Mouse (Mus musculus): ENCODE data around the gene Cbx3. TPM values are rescaled to one million over a fixed set of nuclear protein-coding genes. Genes with fewer than 3 reads are reported as not detected.

Gene Cbx3
- polyA plus RNA-seq, 1 experiment from 2014 or later: 791 TPM

DNA sequence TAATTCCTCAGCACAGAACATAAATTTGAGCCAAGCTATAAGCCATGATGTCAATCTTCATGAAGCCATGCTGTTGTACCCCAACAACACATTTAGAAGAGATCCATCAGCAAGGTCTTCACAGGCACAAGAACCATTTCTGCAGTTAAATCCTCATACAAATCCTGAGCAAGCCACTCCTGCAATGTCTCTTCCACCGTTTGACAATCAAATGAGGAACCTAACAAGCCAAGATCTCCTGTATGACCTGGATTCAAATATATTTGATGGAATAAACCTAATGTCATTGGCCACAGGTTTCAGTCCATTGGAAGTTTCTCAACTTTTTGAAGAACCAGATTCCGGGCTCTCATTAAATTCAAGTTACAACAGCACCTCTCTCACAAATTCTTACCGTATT is 12.9 kb upstream of the Cbx3 start:
- Histone ChIP-seq H3K4me3 (no peak overlapping the region), H3K27ac (no peak overlapping the region), H3K27me3 (no peaks in the 10 kb centered on the region), H3K4me1 (no peaks in the 10 kb centered on the region), H3K9me3 (replicated peaks) (no peaks in the 10 kb centered on the region), H3K4me2 (no peak overlapping the region), H3K9ac (no peak overlapping the region), H3K36me3 (ENCODE audit: poor library complexity, severe bottlenecking) (peaks cover 31% of the 10 kb centered on the region)
- 80% methylated on average over 3 of the region's 3 CpGs for WGBS
- no peak for ATAC-seq

DNA sequence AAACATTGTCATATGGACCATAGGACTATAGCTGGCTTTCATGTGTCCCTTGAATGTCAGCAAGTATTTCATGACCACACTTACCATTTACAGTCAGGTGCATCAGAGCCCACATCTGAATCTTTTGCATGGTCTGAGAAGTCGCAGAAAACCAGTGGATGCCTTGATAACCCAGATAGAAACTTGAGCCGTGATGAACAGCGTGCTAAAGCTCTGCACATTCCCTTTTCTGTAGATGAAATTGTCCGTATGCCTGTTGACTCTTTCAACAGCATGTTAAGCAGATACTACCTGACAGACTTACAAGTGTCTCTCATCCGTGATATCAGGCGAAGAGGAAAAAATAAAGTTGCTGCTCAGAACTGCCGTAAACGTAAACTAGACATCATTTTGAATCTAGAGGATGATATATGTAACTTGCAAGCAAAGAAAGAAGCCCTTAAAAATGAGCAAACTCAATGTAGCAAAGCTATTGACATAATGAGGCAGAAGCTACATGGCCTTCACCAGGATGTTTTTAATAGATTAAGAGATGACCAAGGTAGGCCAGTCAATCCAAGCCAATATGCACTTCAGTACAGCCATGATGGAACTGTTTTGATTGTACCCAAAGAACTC is 12.3 kb upstream of the Cbx3 start:
- H3K9ac ChIP-seq: no peak overlapping the region
- WGBS: 88% methylated on average over 8 of the region's 8 CpGs
- no peak overlapping the region for H3K4me2 ChIP-seq
- H3K36me3 ChIP-seq (ENCODE audit: poor library complexity, severe bottlenecking): peaks cover 33% of the 10 kb centered on the region
- H3K9me3 ChIP-seq (replicated peaks): no peaks in the 10 kb centered on the region
- H3K4me3 ChIP-seq: no peak overlapping the region
- H3K27ac ChIP-seq: no peak overlapping the region
- ATAC-seq: no peak
- no peaks in the 10 kb centered on the region for H3K27me3 ChIP-seq
- no peaks in the 10 kb centered on the region for H3K4me1 ChIP-seq

DNA sequence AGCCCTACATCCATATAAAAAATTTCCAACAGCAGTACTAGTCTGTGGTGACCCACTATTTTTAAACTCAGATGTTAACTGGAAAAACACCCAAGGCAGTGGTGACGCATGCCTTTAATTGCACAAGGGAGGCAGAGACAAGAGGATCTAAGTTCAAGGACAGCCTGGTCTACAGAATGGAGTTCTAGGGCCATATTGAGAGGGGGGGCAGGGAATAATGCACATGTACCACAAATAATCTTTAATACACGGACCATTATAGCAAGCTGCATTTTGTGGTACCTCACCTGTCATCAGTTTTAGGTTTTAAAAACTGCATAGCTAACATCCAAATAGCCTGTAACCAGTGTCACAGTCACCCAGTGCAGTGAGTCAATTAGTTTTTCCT is 11.2 kb upstream of the Cbx3 start:
- Histone ChIP-seq H3K27ac (no peak overlapping the region), H3K4me1 (0 out of 2 replicates have a peak, but pooled peaks cover 7% of the 10 kb centered on the region), H3K9ac (no peak overlapping the region), H3K27me3 (no peaks in the 10 kb centered on the region), H3K36me3 (ENCODE audit: poor library complexity, severe bottlenecking) (peaks cover 44% of the 10 kb centered on the region), H3K4me3 (no peak overlapping the region), H3K9me3 (replicated peaks) (no peaks in the 10 kb centered on the region), H3K4me2 (no peak overlapping the region)
- peak; percentile 28 for ATAC-seq
- 39% methylated on average over 2 of the region's 2 CpGs for WGBS

DNA sequence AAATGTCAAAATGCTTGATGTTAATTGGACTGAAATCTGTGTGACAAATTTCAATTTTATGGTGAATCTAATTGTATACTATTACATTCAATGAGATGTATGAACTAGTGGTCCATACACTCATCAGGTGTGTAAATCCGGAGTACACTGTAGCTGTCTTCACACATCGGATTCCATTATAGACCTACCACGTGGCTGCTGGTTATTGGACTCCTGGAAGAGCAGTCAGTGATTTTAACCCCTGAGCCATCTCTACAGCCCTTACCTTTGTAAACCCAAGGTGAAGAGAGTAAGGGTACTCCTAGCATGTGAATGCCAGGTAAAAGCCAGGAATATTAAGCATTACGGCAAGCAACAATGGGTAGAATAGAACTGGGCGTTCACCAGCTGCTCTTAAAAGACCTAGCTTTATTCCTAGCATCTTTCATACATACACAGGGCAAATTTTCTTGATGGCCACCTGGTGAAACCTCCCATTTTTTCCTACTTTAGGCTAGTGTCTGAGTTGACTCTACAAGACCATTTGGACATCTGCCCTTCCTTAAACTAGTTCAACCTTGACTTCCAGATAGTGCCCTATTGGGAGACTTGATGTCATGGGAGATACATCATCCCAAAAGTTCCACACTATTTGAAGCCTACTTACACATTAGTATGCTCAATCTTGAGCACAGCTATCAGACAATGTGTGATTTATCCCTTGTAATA is 10.7 kb upstream of the Cbx3 start:
- Histone ChIP-seq H3K4me3 (no peak overlapping the region), H3K4me1 (peaks cover 10% of the 10 kb centered on the region; the same call in 1 of the 2 replicates), H3K9ac (no peak overlapping the region), H3K36me3 (ENCODE audit: poor library complexity, severe bottlenecking) (peaks cover 47% of the 10 kb centered on the region), H3K27me3 (no peaks in the 10 kb centered on the region), H3K9me3 (replicated peaks) (no peaks in the 10 kb centered on the region), H3K4me2 (no peak overlapping the region), H3K27ac (no peak overlapping the region; the same call in 1 of the 2 replicates)
- 35% methylated on average over 5 of the region's 5 CpGs for WGBS
- ATAC-seq: peak; percentile 39

DNA sequence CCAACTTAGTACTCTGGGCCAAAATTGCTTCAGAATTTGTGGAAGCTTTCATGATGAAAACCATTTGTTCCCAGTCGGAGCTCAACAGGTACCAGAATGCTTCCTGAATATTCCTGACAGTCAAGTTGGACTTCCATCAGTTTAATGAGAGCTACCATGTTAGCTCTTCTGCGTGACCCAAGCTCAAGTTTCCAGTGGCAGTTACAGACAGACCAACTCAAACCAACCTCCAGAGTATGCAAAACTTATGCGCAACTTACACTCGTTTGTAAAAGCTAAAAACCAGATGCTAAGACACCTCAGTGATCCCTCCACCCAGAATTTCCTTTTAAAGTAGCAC is 10.2 kb upstream of the Cbx3 start:
- WGBS: 81% methylated on average over 4 of the region's 4 CpGs
- peak; percentile 27; the same call in 1 of the 2 replicates for ATAC-seq

DNA sequence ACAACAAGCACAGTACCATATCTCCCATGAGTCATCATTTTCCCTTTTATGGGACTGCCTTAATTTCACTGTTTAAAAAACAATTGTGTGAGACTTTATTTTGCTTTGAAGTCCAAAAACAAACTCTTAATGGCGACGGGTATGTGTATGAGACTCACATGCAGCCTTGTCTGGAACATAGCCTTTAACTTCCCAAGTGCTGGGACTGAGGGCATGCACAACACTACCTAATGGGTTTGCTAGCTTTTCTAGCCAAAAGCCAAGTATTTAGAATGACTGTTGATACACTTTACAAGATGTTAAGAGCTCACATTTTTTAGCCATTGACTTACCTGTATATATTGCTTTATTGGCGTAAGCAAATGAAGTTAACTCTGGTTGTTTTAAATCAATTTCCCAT is 9.8 kb upstream of the Cbx3 start:
- no peaks in the 10 kb centered on the region for H3K9me3 ChIP-seq (replicated peaks)
- ATAC-seq: no peak
- no peaks in the 10 kb centered on the region for H3K27me3 ChIP-seq
- no peak overlapping the region for H3K4me3 ChIP-seq
- H3K4me2 ChIP-seq: no peak overlapping the region
- no peak overlapping the region for H3K9ac ChIP-seq
- 84% methylated on average over 3 of the region's 3 CpGs for WGBS
- peaks cover 56% of the 10 kb centered on the region for H3K36me3 ChIP-seq (ENCODE audit: poor library complexity, severe bottlenecking)
- H3K4me1 ChIP-seq: peaks cover 17% of the 10 kb centered on the region
- H3K27ac ChIP-seq: no peak overlapping the region

More for the DNA sequence above, 10.2 kb upstream of the Cbx3 start:
- no peak overlapping the region for H3K4me3 ChIP-seq
- no peak overlapping the region for H3K4me2 ChIP-seq
- H3K4me1 ChIP-seq: peaks cover 13% of the 10 kb centered on the region
- H3K27me3 ChIP-seq: no peaks in the 10 kb centered on the region
- no peaks in the 10 kb centered on the region for H3K9me3 ChIP-seq (replicated peaks)
- no peak overlapping the region for H3K9ac ChIP-seq
- peaks cover 52% of the 10 kb centered on the region for H3K36me3 ChIP-seq (ENCODE audit: poor library complexity, severe bottlenecking)
- H3K27ac ChIP-seq: no peak overlapping the region

DNA sequence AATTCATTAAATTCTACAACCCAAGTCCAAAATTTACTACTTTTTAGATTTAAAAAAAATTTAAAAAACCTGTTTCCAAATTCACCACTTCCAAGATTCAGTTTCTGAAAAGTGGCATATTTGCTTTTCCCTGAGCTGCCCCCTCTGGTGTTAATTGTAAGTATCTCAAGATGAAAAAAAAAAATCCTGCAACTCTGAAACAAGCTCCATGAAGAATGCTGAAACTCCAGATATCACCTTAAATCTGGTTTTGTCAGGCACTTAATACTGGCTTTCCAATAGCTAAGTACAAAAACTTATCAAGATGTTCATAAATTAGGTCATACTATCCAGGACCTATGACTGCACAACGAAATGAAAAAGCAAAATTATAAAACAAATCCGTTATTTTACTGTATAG is 2.5 kb upstream of the Cbx3 start:
- H3K9ac ChIP-seq: peak overlapping the region; percentile 62

DNA sequence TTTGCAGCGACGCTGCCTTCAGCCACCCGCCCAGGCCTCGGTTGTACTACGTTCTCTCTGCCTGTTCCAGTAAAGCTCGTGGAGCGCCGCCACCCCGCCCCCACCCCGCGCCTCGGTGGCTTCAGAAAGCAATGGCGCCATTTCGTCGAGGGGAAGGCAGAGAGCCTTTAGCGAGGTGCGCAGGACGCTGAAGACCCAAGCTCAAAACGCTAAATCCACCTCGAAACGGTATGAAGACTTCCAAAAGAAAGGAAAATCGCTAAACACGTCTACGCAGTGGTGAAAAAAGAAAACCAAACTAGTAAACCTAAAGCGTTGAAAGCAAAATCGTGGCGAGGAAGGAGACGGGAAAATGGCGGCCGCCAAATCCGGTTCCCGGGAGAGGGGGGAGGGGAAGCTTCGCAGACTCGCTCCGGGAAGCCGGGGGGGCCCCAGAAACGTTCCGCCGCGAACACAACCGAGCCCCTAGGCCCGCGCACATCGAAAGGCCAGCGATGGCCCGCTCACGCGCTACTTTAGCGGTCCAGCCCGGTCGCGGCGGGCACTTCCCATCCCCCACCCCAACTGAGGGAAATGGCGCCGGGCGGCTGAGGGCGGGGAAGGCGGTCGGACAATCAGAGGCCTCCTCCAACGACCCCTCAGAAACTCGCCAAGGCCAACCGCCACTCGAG is 1.1 kb upstream of the Cbx3 start:
- Histone ChIP-seq H3K36me3 (ENCODE audit: poor library complexity, severe bottlenecking) (peaks cover 48% of the 10 kb centered on the region), H3K27ac (peak overlapping the region; percentile 100), H3K9ac (peak overlapping the region; percentile 100), H3K9me3 (replicated peaks) (no peaks in the 10 kb centered on the region), H3K4me2 (peak overlapping the region; percentile 87), H3K4me1 (peaks cover 52% of the 10 kb centered on the region), H3K27me3 (no peaks in the 10 kb centered on the region), H3K4me3 (peak overlapping the region; percentile 97)
- under 1% methylated on average over 63 of the region's 63 CpGs for WGBS
- ATAC-seq: peak; percentile 7; the same call in 1 of the 2 replicates

More for the DNA sequence above, 2.5 kb upstream of the Cbx3 start:
- H3K9me3 ChIP-seq (replicated peaks): no peaks in the 10 kb centered on the region
- H3K4me2 ChIP-seq: peak overlapping the region; percentile 65
- peaks cover 46% of the 10 kb centered on the region for H3K4me1 ChIP-seq
- peaks cover 48% of the 10 kb centered on the region for H3K36me3 ChIP-seq (ENCODE audit: poor library complexity, severe bottlenecking)
- no peaks in the 10 kb centered on the region for H3K27me3 ChIP-seq
- peak overlapping the region; percentile 97 for H3K4me3 ChIP-seq
- WGBS: 3% methylated on average over 2 of the region's 2 CpGs
- no peak for ATAC-seq
- H3K27ac ChIP-seq: no peak overlapping the region

DNA sequence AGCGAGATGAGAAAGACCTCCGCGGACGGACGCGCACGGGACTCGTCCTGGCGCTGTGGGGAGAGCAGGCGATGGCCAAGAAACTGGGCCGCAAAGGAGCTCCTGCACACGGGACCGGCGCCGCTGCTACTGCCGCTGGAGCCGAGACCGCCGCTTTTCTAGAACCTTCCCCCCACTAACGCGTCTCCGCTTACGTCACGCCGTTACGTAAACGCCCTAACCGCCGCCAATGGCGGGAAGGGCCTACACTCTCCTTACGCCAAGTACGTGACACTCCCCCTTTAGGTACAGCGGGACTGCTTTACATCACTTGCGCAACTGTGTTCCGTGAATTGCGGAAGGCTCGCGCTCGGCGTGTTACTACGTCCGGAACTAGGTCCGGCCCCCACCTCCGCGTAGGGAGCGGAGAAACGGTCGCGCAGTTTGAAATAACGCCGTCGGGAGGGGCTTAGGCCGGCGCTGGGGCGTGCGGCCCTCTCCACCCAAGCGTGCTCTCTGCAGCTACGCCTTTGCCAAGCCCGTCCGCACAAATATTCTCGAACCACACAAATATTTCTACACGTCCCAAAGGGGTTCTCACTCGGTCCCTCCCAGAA is 347 bp upstream of the Cbx3 start, which contains the start of gene Hnrnpa2b1:
Gene Hnrnpa2b1 (minus strand): TSS at position 180 of the 596 bp plus-strand sequence.
- WGBS: under 1% methylated on average over 63 of the region's 63 CpGs
- Histone ChIP-seq H3K9ac (peak within 1 kb of the TSS; percentile 100), H3K27me3 (no peaks in the 10 kb centered on the region), H3K4me2 (peak within 1 kb of the TSS; percentile 87), H3K27ac (peak within 1 kb of the TSS; percentile 100), H3K9me3 (replicated peaks) (no peaks in the 10 kb centered on the region), H3K4me1 (peaks cover 50% of the 10 kb centered on the region), H3K4me3 (peak within 1 kb of the TSS; percentile 97), H3K36me3 (ENCODE audit: poor library complexity, severe bottlenecking) (peaks cover 50% of the 10 kb centered on the region)
- ATAC-seq: peak; percentile 91

DNA sequence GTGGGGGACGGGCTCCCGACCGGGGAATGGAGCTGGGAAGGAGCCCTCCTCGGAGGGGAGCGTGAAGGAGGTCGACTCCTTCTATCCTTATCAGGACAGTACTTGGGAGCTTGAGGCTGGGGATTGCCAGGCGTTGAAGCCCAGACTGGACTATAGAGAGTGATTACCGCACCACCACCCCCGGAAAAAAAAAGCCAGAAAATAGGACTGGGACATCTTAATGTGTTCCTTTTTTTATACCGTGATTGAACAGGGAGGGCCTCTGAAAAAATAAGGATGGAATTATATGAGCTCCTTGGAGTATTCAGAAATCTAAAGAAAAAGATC is 982 bp downstream of the Cbx3 start:
- H3K9me3 ChIP-seq (replicated peaks): no peaks in the 10 kb centered on the region
- peaks cover 48% of the 10 kb centered on the region for H3K36me3 ChIP-seq (ENCODE audit: poor library complexity, severe bottlenecking)
- peak overlapping the region; percentile 97 for H3K4me3 ChIP-seq
- H3K9ac ChIP-seq: peak overlapping the region; percentile 100
- WGBS: 2% methylated on average over 10 of the region's 10 CpGs
- no peaks in the 10 kb centered on the region for H3K27me3 ChIP-seq
- H3K4me1 ChIP-seq: peaks cover 38% of the 10 kb centered on the region
- H3K4me2 ChIP-seq: peak overlapping the region; percentile 87
- no peak; the same call in 1 of the 2 replicates for ATAC-seq
- H3K27ac ChIP-seq: peak overlapping the region; percentile 100

DNA sequence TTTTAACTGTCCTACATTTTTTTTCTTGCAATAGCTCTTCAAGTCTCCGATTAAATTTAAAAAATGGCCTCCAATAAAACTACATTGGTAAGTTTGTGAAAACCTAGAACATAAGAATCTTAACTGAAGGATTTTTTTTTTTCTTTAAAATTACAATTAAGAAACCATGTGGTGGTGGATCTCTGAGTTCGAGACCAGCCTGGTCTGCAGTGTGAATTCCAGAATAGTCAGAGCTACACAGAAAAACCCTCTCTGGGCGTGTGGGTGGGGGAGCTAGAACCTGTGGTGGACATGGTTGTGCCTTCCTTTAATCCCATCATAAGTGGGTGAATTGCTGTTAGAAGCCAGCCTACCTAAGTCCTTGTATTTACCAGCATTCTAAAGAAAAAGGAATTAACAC is 1.6 kb downstream of the Cbx3 start:
- H3K27me3 ChIP-seq: no peaks in the 10 kb centered on the region
- peak overlapping the region; percentile 44; the same call in 1 of the 2 replicates for H3K27ac ChIP-seq
- peak overlapping the region; percentile 87 for H3K4me2 ChIP-seq
- peak overlapping the region; percentile 97 for H3K4me3 ChIP-seq
- H3K4me1 ChIP-seq: peaks cover 32% of the 10 kb centered on the region
- peaks cover 47% of the 10 kb centered on the region for H3K36me3 ChIP-seq (ENCODE audit: poor library complexity, severe bottlenecking)
- H3K9me3 ChIP-seq (replicated peaks): no peaks in the 10 kb centered on the region
- ATAC-seq: no peak
- peak overlapping the region; percentile 100 for H3K9ac ChIP-seq
- WGBS: 16% methylated on average over 3 of the region's 3 CpGs

DNA sequence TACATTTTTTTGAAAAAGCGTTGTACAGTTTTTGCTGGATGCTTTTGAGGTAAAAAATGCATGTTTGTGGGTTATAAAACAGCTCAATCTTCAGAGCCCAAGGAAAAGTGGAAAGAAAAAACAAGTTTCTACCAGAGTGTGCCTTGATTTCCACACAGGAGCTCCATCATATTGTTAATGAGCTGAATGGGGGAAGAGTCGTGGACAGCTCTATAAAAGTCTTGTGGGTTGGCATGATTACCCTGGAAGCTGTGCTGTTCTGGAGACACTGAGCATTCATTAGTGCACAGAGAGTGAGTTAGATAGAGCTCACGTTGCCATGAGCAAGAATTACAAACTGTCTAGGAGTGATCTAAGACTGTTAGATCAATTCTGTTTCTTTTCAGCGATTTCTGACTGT is 2.1 kb downstream of the Cbx3 start:
- H3K4me2 ChIP-seq: peak overlapping the region; percentile 87
- H3K4me3 ChIP-seq: peak overlapping the region; percentile 97
- H3K27me3 ChIP-seq: no peaks in the 10 kb centered on the region
- peak overlapping the region; percentile 100 for H3K9ac ChIP-seq
- no peaks in the 10 kb centered on the region for H3K9me3 ChIP-seq (replicated peaks)
- peaks cover 27% of the 10 kb centered on the region for H3K4me1 ChIP-seq
- peaks cover 48% of the 10 kb centered on the region for H3K36me3 ChIP-seq (ENCODE audit: poor library complexity, severe bottlenecking)
- ATAC-seq: no peak
- WGBS: 38% methylated on average over 4 of the region's 4 CpGs
- peak overlapping the region; percentile 44; the same call in 1 of the 2 replicates for H3K27ac ChIP-seq
